Mouse (Mus musculus): ENCODE measurements around the gene Gpi1.

Gene Gpi1

GRCm38 (mm10) chr7:34230116-34230515 is at the start of gene Gpi1:
Gene Gpi1 (minus strand): TSS chr7:34230336.
- peak; percentile 81 for DNase-seq (ENCODE audit: low spot score)

- no peak for DNase-seq (ENCODE audit: low spot score)
Observed at GRCm38 (mm10) chr7:34277656-34278055, 47.5 kb upstream of the Gpi1 start.

GRCm38 (mm10) chr7:34276066-34276465 is 45.9 kb upstream of the Gpi1 start:
- DNase-seq (ENCODE audit: low spot score), result no peak

DNA sequence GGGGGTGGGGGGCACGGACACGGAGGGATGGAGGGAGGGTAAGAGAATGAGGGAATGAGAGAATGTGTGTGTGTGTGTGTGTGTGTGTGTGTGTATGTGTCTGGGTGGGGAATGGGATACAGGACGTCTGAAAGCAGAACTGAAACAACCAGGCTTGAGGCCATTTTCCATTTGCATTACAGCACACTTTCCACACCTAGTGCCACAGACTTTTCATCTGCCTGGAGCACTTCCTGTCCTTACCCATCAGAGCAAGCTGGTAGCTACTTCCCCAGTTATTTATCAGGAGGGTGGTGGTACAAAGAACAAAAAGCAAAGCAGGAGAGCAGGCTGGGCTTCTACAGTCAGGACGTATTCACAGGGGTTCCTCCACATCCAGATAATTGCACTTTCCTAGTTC is 42.3 kb upstream of the Gpi1 start:
- DNase-seq (ENCODE audit: low spot score), result no peak

GRCm38 (mm10) chr7:34268463-34268862 is 38.3 kb upstream of the Gpi1 start:
- DNase-seq (ENCODE audit: low spot score), result no peak

DNA sequence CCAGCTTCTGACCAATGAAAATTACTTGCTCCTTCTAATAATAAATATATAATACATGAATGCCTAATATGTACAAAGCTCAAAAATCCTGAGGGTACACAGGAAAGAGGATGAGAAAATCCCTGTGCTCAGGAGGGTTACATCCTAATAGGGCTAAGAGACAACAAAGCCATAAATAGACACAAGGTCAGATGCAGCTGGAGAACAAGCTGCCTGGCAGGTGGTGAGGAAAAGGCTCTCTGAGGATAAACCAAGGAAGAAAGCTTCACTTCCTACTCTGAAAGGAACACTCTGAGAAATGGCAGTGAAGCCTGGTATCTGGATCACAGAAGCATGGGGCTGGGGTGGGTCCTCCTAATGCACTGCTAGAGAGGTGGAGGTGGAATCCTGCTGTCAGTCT is 36.3 kb upstream of the Gpi1 start:
- DNase-seq (ENCODE audit: low spot score), result no peak

GRCm38 (mm10) chr7:34265876-34266346 is 35.8 kb upstream of the Gpi1 start:
- DNase-seq (ENCODE audit: low spot score), result peak; percentile 22

DNA sequence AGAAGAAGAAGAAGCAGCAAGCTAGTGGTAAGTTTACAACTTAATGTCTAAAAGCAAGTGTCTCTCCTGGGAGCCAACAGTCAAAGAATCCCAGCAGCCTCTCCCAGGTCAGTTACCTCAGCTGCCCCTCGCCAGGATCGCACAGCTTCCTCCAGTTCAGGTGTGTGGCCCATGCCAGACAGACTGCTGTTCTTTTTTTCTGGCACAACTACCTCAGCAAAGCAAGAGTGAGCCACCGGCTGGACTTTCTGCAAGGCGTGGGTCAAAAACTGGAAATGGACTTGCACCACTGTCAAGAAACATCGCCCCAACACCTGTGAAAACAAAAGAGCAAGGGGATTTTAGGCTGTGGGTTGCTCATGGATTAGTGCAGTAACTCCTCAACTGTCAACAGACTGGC is 33.3 kb upstream of the Gpi1 start:
- no peak for DNase-seq (ENCODE audit: low spot score)

- DNase-seq (ENCODE audit: low spot score), result no peak
Observed at GRCm38 (mm10) chr7:34258407-34258806, 28.3 kb upstream of the Gpi1 start.

DNA sequence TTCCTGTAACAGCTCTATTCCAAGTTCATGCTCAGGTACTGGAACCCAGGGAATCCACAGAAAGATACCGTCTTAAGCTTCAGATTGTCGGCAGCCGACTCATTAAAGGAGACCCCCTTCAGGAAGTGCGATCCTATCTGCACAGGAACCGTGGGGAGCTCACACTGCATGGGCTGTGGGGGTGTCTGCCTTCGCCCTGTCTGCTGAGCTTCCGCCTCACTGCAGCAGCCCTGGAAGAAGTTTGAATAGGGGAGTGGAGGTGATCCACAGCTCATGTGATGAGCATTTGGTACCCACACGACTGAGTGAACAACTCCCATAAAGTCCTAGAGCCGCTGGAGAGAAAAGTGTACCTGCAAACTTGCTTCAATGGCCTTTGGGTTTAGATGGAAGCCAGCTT is 27.1 kb upstream of the Gpi1 start:
- no peak for DNase-seq (ENCODE audit: low spot score)

GRCm38 (mm10) chr7:34255916-34256315 is 25.8 kb upstream of the Gpi1 start:
- no peak for DNase-seq (ENCODE audit: low spot score)

GRCm38 (mm10) chr7:34255137-34255536 is 25.0 kb upstream of the Gpi1 start:
- DNase-seq (ENCODE audit: low spot score), result no peak

DNA sequence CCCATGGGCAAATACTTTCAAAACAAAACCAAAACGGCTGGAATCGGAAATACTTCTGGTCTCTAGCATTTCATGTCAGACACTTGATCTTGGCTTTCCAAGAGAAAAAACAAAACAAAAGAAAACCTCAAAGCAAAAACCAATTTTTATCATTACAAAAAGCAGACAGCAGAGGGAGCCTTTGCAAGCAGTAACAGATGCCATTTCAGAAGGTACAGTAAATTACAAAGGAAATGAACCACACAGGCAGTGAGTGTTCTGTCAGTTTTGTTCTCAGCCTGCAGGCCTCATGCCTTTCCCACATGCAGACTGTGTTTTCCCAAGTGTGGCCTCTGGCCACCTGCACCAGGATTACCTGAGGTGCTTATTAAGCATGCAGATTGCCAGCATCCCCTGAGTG is 21.9 kb upstream of the Gpi1 start:
- no peak for DNase-seq (ENCODE audit: low spot score)

GRCm38 (mm10) chr7:34250738-34251137 is 20.6 kb upstream of the Gpi1 start, which contains the start of gene Gm6096:
Gene Gm6096 (plus strand): TSS chr7:34251038.
- DNase-seq (ENCODE audit: low spot score), result no peak

- no peak for DNase-seq (ENCODE audit: low spot score)
Observed at GRCm38 (mm10) chr7:34246870-34247499, 16.8 kb upstream of the Gpi1 start.

- no peak for DNase-seq (ENCODE audit: low spot score)
Observed at GRCm38 (mm10) chr7:34242176-34242575, 12.0 kb upstream of the Gpi1 start.

DNA sequence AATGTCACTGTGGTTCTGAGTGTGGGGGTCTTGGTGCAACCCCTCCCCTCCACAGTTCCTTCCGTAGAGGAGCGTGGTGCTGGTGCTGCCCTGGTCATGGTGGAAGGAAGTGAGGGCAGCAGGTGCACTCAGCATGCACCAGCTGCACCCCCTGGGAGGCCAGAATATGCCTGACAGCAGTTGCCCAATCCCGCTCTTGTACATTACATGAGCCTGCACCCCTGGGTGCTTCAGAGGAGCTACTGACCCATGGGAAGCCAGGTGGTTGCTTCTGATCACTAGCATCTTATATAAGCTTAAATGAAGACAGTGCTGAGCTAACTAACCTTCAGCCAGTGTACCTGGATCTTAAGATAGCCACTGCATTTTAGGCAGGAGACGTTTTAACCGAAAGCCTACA is 8.0 kb upstream of the Gpi1 start:
- no peak for DNase-seq (ENCODE audit: low spot score)

DNA sequence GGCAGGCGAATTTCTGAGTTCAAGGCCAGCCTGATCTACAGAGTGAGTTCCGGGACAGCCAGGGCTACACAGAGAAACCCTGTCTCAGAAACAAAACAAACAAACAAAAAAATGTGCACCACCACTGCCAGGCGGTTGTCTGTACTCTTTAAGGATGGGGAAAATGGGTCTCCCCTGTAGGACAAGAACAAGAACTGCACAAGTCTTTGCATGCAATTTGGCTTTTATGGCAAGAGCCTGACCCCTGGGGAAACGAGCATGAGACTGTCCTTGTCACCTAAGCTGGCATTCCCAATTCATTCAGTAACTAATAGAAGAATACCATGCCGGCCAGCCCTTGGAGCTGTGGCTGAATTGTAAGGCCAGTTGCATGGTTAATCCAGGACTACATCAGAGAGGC is 5.5 kb upstream of the Gpi1 start:
- DNase-seq (ENCODE audit: low spot score), result no peak

DNA sequence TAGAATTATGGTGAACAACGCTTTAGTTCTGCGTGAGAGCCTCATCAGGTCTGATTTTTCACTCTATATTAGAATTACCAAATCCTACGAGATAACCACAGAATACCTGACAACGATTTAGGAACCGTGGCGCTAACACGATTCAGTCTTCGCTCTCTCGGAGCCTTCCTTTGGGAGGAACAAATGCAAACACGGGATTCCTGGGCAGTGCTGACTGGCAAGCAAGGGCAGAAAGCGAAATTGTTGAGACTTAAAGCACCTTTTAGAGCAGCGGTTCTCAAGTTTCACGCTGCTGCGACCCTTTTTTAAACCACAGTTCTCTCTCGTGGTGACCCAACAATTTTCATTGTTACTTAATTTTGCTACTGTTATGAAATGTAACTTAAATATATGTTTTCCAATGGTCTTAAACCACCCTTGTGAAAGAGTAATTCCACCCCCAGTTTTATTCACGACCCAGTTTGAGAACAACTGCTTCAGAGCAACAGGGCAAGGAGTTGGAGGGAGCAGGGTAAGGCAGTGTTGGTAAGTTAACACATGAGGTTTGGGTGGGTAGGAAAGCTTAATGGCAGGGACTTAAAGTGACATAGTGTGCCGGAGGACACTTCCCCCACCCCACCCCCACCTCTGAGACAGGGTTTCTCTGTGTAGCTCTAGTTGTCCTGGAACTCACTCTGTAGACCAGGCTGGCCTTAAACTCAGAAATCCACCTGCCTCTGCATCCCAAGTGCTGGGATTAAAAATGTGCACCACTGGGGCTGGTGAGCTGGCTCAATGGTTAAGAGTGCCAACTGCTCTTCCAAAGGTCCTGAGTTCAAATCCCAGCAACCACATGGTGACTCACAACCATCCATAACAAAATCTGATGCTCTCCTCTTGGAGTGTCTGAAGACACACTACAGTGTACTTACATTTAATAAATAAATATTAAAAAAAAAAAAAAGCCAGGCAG is 4.8 kb upstream of the Gpi1 start:
- DNase-seq (ENCODE audit: low spot score), result peak; percentile 28

GRCm38 (mm10) chr7:34233909-34234609 is 3.9 kb upstream of the Gpi1 start:
- peak; percentile 92 for DNase-seq (ENCODE audit: low spot score)

- DNase-seq (ENCODE audit: low spot score), result no peak
Observed at GRCm38 (mm10) chr7:34232785-34233725, 2.9 kb upstream of the Gpi1 start.
